Mouse (Mus musculus): ENCODE measurements around the gene Fxn.

- TF ChIP-seq CTCF (IDR thresholded peaks at IDR 0.05; ENCODE audit: borderline replicate concordance, control insufficient read depth, extremely low read depth, insufficient read depth, low read length, poor library complexity) (no peak), POLR2A (IDR thresholded peaks at IDR 0.05; ENCODE audit: control insufficient read depth, extremely low read depth, insufficient read depth, low read length, poor library complexity) (no peak)
These were observed 35.8 kb upstream of the Fxn start for GRCm38 (mm10) chr19:24316060-24316725.

All from thymus, adult 2 months (tissue).